Mouse (Mus musculus): Measurements from ENCODE around the gene Man2a1. TPM values are rescaled to one million over a fixed set of nuclear protein-coding genes. Genes with fewer than 3 reads are reported as not detected.

Gene Man2a1
- total and polyA plus RNA-seq, 2 experiments from 2014 or later: 3.2 to 19.0 TPM

- H3K36me3 ChIP-seq (ENCODE audit: insufficient read depth, low read length): no peaks in the 10 kb centered on the region
- TF ChIP-seq CTCF (IDR thresholded peaks at IDR 0.05): no peak
- ATAC-seq (ENCODE audit: low FRiP score) (no peak), DNase-seq (ENCODE audit: low spot score) (no peak)
- H3K9ac ChIP-seq (replicated peaks; ENCODE audit: low read length, poor library complexity, severe bottlenecking): no peak overlapping the region
- H3K4me3 ChIP-seq (ENCODE audit: low read depth, low read length): no peak overlapping the region
- H3K9me3 ChIP-seq (ENCODE audit: low read length): no peaks in the 10 kb centered on the region
- no peaks in the 10 kb centered on the region for H3K4me1 ChIP-seq (ENCODE audit: insufficient read depth, low read length)
- WGBS: 96% methylated on average over 1 of the region's 1 CpGs
- no peak overlapping the region for H3K27ac ChIP-seq (ENCODE audit: low read depth, low read length)
- no peaks in the 10 kb centered on the region for H3K27me3 ChIP-seq (ENCODE audit: insufficient read depth, low read length)
- H3K4me2 ChIP-seq (ENCODE audit: low read depth, low read length, poor library complexity, severe bottlenecking): no peak overlapping the region
These were observed 122.6 kb downstream of the Man2a1 start for GRCm38 (mm10) chr17:64723162-64723561.

- TF ChIP-seq CTCF (IDR thresholded peaks at IDR 0.05): no peak
- Histone ChIP-seq H3K4me3 (ENCODE audit: low read depth, low read length) (no peak overlapping the region), H3K27me3 (ENCODE audit: insufficient read depth, low read length) (no peaks in the 10 kb centered on the region), H3K9me3 (ENCODE audit: low read length) (no peaks in the 10 kb centered on the region), H3K27ac (ENCODE audit: low read depth, low read length) (no peak overlapping the region), H3K36me3 (ENCODE audit: insufficient read depth, low read length) (no peaks in the 10 kb centered on the region), H3K9ac (replicated peaks; ENCODE audit: low read length, poor library complexity, severe bottlenecking) (no peak overlapping the region), H3K4me1 (ENCODE audit: insufficient read depth, low read length) (no peaks in the 10 kb centered on the region), H3K4me2 (ENCODE audit: low read depth, low read length, poor library complexity, severe bottlenecking) (no peak overlapping the region)
- ATAC-seq (ENCODE audit: low FRiP score): no peak
- DNase-seq (ENCODE audit: low spot score): no peak
- 93% methylated on average over 3 of the region's 3 CpGs for WGBS
These were observed 124.7 kb downstream of the Man2a1 start for GRCm38 (mm10) chr17:64725214-64725613.

- WGBS: 94% methylated on average over 7 of the region's 7 CpGs
- TF ChIP-seq CTCF (IDR thresholded peaks at IDR 0.05): no peak
- H3K9me3 ChIP-seq (ENCODE audit: low read length): no peaks in the 10 kb centered on the region
- DNase-seq (ENCODE audit: low spot score) (no peak), ATAC-seq (ENCODE audit: low FRiP score) (no peak)
- no peak overlapping the region for H3K4me2 ChIP-seq (ENCODE audit: low read depth, low read length, poor library complexity, severe bottlenecking)
- H3K9ac ChIP-seq (replicated peaks; ENCODE audit: low read length, poor library complexity, severe bottlenecking): no peak overlapping the region
- H3K4me1 ChIP-seq (ENCODE audit: insufficient read depth, low read length): no peaks in the 10 kb centered on the region
- no peak overlapping the region for H3K27ac ChIP-seq (ENCODE audit: low read depth, low read length)
- H3K27me3 ChIP-seq (ENCODE audit: insufficient read depth, low read length): no peaks in the 10 kb centered on the region
- H3K4me3 ChIP-seq (ENCODE audit: low read depth, low read length): no peak overlapping the region
- H3K36me3 ChIP-seq (ENCODE audit: insufficient read depth, low read length): no peaks in the 10 kb centered on the region
These were observed 125.5 kb downstream of the Man2a1 start for GRCm38 (mm10) chr17:64726032-64726431.

GRCm38 (mm10) chr17:64735492-64735891 is 135.0 kb downstream of the Man2a1 start:
- no peak for ATAC-seq (ENCODE audit: low FRiP score)
- DNase-seq (ENCODE audit: low spot score): no peak
- no peak overlapping the region for H3K4me2 ChIP-seq (ENCODE audit: low read depth, low read length, poor library complexity, severe bottlenecking)
- H3K9me3 ChIP-seq (ENCODE audit: low read length): no peaks in the 10 kb centered on the region
- H3K4me1 ChIP-seq (ENCODE audit: insufficient read depth, low read length): no peaks in the 10 kb centered on the region
- no peak overlapping the region for H3K27ac ChIP-seq (ENCODE audit: low read depth, low read length)
- 94% methylated on average over 4 of the region's 4 CpGs for WGBS
- 0 out of 2 replicates have a peak, but pooled peaks cover 8% of the 10 kb centered on the region for H3K36me3 ChIP-seq (ENCODE audit: insufficient read depth, low read length)
- H3K9ac ChIP-seq (replicated peaks; ENCODE audit: low read length, poor library complexity, severe bottlenecking): no peak overlapping the region
- H3K27me3 ChIP-seq (ENCODE audit: insufficient read depth, low read length): no peaks in the 10 kb centered on the region
- H3K4me3 ChIP-seq (ENCODE audit: low read depth, low read length): no peak overlapping the region
- TF ChIP-seq CTCF (IDR thresholded peaks at IDR 0.05): no peak

- Histone ChIP-seq H3K9me3 (ENCODE audit: low read length) (0 out of 2 replicates have a peak, but pooled peaks cover 3% of the 10 kb centered on the region), H3K36me3 (ENCODE audit: insufficient read depth, low read length) (peaks cover 13% of the 10 kb centered on the region), H3K4me3 (ENCODE audit: low read depth, low read length) (no peak overlapping the region), H3K9ac (replicated peaks; ENCODE audit: low read length, poor library complexity, severe bottlenecking) (no peak overlapping the region), H3K4me2 (ENCODE audit: low read depth, low read length, poor library complexity, severe bottlenecking) (no peak overlapping the region), H3K4me1 (ENCODE audit: insufficient read depth, low read length) (no peaks in the 10 kb centered on the region), H3K27me3 (ENCODE audit: insufficient read depth, low read length) (no peaks in the 10 kb centered on the region), H3K27ac (ENCODE audit: low read depth, low read length) (no peak overlapping the region)
- WGBS: 95% methylated on average over 1 of the region's 1 CpGs
- no peak for TF ChIP-seq CTCF (IDR thresholded peaks at IDR 0.05)
- ATAC-seq (ENCODE audit: low FRiP score): no peak
- no peak for DNase-seq (ENCODE audit: low spot score)
These were observed 137.4 kb downstream of the Man2a1 start for GRCm38 (mm10) chr17:64737918-64738317.

- DNase-seq (ENCODE audit: low spot score) (no peak), ATAC-seq (ENCODE audit: low FRiP score) (no peak)
- Histone ChIP-seq H3K27me3 (ENCODE audit: insufficient read depth, low read length) (no peaks in the 10 kb centered on the region), H3K4me3 (ENCODE audit: low read depth, low read length) (no peak overlapping the region), H3K4me2 (ENCODE audit: low read depth, low read length, poor library complexity, severe bottlenecking) (no peak overlapping the region), H3K27ac (ENCODE audit: low read depth, low read length) (no peak overlapping the region), H3K36me3 (ENCODE audit: insufficient read depth, low read length) (peaks cover 14% of the 10 kb centered on the region), H3K9me3 (ENCODE audit: low read length) (0 out of 2 replicates have a peak, but pooled peaks cover 3% of the 10 kb centered on the region), H3K9ac (replicated peaks; ENCODE audit: low read length, poor library complexity, severe bottlenecking) (no peak overlapping the region), H3K4me1 (ENCODE audit: insufficient read depth, low read length) (no peaks in the 10 kb centered on the region)
- no peak for TF ChIP-seq CTCF (IDR thresholded peaks at IDR 0.05)
- 72% methylated on average over 6 of the region's 6 CpGs for WGBS
These were observed 138.6 kb downstream of the Man2a1 start for GRCm38 (mm10) chr17:64739129-64739528.

Measured in midbrain, postnatal 0 days (tissue).